Mouse (Mus musculus): Measurements from ENCODE around the gene Nsun2. TPM values are rescaled to one million over a fixed set of nuclear protein-coding genes. Genes with fewer than 3 reads are reported as not detected.
"Not testable (repeated sequence)": the region's sequence is repeated elsewhere in the genome, so short reads cannot be mapped to it uniquely, and the experiment has no call there.

Nsun2 gene
- total RNA-seq, 1 experiment from 2014 or later, result 84.4 TPM

GRCm38 (mm10) chr13:69554255-69554654 is 20.7 kb downstream of the Nsun2 start:
- DNase-seq, result no peak

DNA sequence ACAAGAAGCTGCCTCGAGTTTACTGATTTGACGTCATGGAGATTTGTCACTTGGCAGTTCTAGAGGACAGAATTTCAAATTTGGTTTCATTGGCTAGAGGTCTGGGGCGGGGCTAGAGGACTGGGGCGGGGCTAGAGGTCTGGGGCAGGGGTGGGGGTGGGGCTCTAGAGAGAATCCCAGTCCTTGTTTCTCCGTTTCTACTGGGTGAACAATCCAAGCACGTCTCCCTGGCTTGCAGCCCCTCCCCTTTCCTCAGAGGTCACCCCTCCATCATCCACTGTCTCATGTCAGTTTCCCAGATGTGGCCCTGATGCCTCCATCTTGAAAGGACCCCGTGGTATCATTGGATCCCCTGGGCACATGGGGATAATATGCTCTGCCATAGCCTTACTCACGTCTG is 21.5 kb downstream of the Nsun2 start:
- no peak for DNase-seq

GRCm38 (mm10) chr13:69555957-69556482 is 22.5 kb downstream of the Nsun2 start:
- DNase-seq, result no peak

DNA sequence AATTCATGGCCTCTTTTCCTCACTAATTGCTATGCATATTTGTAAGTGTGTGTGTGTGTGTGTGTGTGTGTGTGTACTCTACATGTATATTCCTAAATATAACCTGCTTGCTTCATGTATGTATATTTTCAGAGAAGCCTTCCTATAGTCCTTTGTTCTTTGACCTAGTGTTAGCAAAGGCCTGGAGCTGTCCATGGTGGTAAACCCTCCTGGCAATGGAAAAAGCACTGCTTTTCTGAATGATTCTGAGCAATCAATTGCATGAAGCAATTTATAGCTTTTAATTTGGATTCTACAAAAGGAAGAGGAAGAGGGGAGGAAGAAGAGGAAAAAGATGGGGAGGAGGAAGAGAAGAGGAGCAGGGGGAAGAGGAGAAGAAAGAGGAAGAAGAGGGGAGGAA is 23.2 kb downstream of the Nsun2 start:
- DNase-seq, result no peak

DNA sequence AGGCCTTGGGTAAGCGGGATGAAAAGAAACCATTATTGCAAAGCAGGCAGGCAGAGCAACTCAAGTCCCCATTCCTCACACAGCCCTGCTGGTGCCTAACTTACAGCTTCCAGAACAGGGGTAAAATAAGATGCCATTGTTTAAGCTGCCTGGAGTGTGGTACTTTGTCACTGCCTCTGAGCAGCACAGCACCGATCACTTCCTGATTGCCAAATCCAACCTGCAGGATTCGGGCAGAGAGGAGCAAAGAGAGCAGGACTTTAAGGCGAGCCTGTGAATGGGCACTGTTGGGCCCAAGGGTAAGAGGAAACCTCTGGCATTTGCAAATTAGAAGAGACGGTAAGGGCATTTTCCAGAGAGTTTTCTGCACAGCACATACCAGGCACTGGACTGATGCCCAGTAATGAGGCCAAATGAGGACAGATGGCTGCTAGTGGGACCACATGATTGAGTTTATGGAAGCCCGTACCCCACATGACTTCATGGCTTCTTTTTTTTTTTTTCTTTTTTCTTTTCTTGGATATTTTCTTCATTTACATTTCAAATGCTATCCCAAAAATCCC is 24.6 kb downstream of the Nsun2 start:
- no peak for DNase-seq

- no peak for DNase-seq
Observed at GRCm38 (mm10) chr13:69559291-69559961, 25.9 kb downstream of the Nsun2 start.

- no peak for DNase-seq
Observed at GRCm38 (mm10) chr13:69562004-69562403, 28.5 kb downstream of the Nsun2 start.

- no peak for DNase-seq
Observed at GRCm38 (mm10) chr13:69562654-69563574, 29.4 kb downstream of the Nsun2 start.

- no peak for DNase-seq
Observed at GRCm38 (mm10) chr13:69563905-69564304, 30.4 kb downstream of the Nsun2 start.

- no peak for DNase-seq
Observed at GRCm38 (mm10) chr13:69564573-69564972, 31.0 kb downstream of the Nsun2 start.

GRCm38 (mm10) chr13:69565401-69565800 is 31.9 kb downstream of the Nsun2 start:
- not testable (repeated sequence) for DNase-seq

DNA sequence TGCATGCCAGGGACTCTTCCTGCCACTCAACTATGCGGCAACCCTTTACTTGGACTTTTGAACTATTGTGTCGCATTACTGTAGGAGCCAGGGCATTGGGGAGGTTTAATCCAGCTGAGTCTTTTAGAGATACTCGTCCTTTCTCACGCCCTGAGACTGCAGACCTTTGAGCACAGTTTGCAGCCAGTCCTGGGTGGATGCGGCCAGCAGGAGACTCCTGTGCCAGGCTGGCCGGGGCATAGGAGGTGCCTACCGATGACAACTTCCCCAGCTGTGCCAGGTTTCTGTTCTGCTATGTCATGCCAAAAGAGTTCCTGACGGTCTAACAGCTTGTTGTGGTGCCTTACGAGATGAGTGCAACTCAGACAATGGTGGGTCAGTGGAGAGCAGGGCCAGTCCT is 35.7 kb downstream of the Nsun2 start:
- no peak for DNase-seq

DNA sequence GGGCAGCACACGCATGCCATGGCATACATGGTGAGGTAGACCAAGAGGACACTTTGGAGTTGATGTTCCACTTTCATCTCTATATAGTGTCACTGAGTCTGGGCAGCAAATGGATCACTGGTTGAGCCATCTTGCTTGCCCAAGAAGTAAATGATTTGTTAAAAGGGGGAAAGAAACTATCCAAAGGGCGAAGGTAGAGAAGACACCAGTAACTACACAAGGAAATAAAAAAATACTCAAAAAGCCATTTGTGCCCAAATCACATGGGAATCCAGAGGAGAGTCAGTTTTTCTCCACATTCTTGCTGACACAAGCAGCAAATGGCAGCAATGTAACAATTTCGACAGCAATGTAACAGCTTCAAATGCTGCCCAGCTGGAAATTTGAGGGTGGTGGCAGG is 39.0 kb downstream of the Nsun2 start:
- no peak for DNase-seq

DNA sequence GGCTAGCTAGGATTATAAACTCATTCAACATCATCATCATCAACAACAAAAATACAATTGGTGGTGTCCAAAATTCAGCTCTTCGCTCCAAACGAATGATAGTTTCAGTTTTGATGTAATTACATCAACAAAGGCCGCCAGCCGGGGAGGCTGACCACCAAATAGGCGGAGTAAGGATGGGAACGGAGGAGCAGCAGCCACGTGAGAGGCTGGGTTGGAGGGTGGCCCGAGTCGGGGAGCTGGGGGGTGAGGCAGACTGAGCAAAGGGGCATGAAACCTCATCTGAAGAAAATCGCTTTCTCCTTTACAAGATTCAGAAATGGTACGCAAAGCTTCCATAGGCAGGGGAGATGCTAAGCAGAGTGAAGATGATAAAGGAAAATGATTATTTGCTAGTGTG is 43.1 kb downstream of the Nsun2 start:
- DNase-seq, result no peak

DNA sequence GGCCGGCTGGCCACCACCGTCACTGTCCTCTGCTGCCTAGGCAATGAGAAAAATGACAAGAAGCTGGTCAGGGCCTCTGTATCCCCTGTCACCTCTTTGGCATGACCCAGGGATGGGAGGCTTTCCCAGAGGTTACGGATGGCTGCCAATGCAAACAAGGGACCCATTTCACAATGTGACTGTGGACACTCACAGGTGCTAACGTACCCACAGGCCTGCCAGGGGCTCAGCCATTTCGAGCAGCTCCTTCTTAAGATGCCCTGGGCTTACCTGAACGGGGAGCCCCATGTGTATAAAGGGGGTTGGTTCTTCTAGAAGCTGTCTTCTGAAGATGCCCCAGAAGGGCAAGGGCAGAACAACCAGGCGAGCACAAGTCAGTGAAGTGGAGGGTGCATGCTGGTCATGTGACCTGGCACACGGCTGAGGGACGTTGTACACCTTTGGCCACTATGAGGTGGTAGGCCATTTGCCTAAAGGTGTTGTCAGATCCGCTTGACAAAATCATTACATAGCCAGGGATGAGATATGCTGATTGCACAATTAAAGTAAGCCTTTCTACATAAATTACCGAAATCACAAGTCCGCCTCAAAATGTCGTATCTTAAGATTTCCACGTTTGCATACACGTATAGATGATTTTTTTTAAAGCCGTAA is 43.8 kb downstream of the Nsun2 start:
- DNase-seq, result no peak

DNA sequence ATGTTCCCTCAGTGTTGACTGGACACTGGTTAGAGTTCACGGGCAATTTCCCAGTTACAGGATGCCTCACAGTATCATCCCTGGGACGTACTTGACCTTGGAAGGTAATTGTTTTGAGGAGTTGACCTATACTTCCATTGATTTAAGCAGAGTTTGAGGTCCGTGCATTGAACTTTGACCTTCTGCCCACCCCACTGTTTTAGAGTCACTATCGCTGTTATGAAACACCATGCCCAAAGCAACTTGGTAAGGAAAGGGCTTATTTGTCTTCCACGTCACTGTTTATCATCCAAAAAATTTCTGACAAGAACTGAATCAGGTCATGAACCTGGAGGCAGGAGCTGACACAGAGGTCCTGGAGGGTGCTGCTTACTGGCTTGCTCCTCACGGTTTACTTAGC is 48.9 kb downstream of the Nsun2 start:
- DNase-seq, result no peak

GRCm38 (mm10) chr13:69583591-69583990 is 50.0 kb downstream of the Nsun2 start:
- DNase-seq, result no peak

DNA sequence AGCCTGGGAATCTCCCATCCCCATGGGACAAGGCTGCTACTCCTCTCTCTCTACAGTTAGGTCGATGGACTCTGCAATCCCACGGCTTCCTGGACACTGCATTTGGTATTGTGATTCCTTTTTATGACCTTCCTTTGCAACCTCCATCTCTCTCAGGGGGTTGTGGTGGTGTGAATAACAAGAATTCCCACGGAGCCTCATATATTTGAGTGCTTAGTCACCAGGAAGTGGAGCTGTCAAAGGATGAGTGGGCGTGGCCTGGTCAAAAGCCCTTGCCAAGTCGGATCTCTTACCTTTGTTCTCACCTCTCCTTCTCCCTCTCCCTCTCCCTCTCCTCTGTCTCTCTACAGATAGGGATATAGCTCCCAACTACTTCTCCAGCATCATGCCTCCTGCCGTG is 52.3 kb downstream of the Nsun2 start:
- DNase-seq, result no peak

DNA sequence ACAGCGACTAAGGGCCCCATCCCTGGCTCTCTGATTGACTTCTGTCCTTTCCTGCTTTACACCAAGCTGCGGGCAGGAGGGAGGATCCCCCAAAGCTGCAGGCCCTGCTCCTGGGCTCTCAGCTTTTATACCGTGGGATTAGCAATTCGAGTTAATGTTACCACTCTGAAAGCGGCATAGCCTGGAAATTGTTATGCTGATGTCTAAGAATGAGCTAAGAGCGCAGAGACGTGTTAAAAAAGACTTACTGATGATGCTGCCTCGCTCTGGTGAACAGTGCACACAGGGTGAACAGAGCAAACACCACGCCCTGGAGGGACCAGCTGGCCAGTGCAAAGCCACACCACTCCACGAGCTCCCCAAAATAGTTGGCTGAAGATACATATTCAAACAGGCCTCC is 52.8 kb downstream of the Nsun2 start:
- DNase-seq, result no peak

GRCm38 (mm10) chr13:69587849-69588248 is 54.3 kb downstream of the Nsun2 start:
- DNase-seq, result no peak

GRCm38 (mm10) chr13:69588263-69588662 is 54.7 kb downstream of the Nsun2 start:
- DNase-seq, result no peak

DNA sequence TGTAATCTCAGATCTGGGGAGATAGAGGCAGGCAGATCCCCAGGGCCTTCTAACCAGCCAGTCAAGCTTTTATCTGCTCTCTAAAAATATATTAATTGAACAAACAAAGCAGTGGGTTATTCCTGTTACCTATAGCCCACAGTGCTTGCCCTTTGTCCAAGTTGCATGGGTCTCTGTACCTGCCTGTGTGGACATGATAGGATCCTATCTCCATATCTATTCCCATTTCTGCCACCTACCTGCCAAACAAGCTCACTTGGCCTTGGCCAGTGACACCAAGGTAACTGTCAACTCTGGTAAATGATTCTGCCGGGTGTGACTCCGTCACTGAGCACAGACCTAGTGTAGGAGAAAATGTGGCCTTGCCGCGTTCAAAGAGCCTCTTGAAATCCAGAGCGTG is 57.8 kb downstream of the Nsun2 start:
- no peak for DNase-seq

GRCm38 (mm10) chr13:69592226-69592625 is 58.7 kb downstream of the Nsun2 start:
- DNase-seq, result no peak
